Mouse (Mus musculus): ENCODE measurements around the gene Aass.
"Not testable (repeated sequence)": the region's sequence is repeated elsewhere in the genome, so short reads cannot be mapped to it uniquely, and the experiment has no call there.

- TF ChIP-seq CTCF (IDR thresholded peaks at IDR 0.05; ENCODE audit: control insufficient read depth, insufficient read depth, insufficient read length); MYOG (IDR thresholded peaks at IDR 0.05; ENCODE audit: control insufficient read depth, extremely low read depth, insufficient read length); CEBPB (IDR thresholded peaks at IDR 0.05; ENCODE audit: low read depth); FOSL1 (IDR thresholded peaks at IDR 0.05; ENCODE audit: insufficient read depth, low read length, poor library complexity, severe bottlenecking); USF1 (IDR thresholded peaks at IDR 0.05; ENCODE audit: low read depth): not testable (repeated sequence)
These were observed 42.3 kb downstream of the Aass start for GRCm38 (mm10) chr6:23090346-23091055.
